Mouse (Mus musculus) stomach, postnatal 0 days (tissue): Measurements from ENCODE around the gene 4930412O13Rik. TPM values are rescaled to one million over a fixed set of nuclear protein-coding genes. Genes with fewer than 3 reads are reported as not detected.

Source experiments
- ATAC-seq: fragments of 200-750 bp; cut with Nextera tagmentation; 2 replicates; pipeline ENCODE4 v1.8.0; 2017; ENCODE audit not compliant: low FRiP score, low TSS enrichment
- DNase-seq: peaks from one replicate; pipeline ENCODE4 v3.0.0-alpha.2; 2016; ENCODE audit warnings: low spot score
- H3K27ac ChIP-seq: fragments of 300-500 bp; sonication (generic); replicated peaks from 2 replicates; pipeline ENCODE4 v1.5.1; 2014; ENCODE audit warnings: mild to moderate bottlenecking, control low read depth
- H3K27me3 ChIP-seq: fragments of 300-500 bp; sonication (generic); 2 replicates; pipeline ENCODE4 v1.6.1; 2014; ENCODE audit warnings: low read length; ENCODE audit not compliant: control insufficient read depth, insufficient read depth
- H3K36me3 ChIP-seq: fragments of 300-500 bp; sonication (generic); 2 replicates; pipeline ENCODE4 v1.6.1; 2014; ENCODE audit warnings: low read length, mixed read lengths; ENCODE audit not compliant: control insufficient read depth, insufficient read depth
- H3K4me1 ChIP-seq: fragments of 300-500 bp; sonication (generic); replicated peaks from 2 replicates; pipeline ENCODE4 v1.6.1; 2014; ENCODE audit warnings: antibody characterized with exemption; ENCODE audit not compliant: control insufficient read depth, insufficient read depth
- H3K4me2 ChIP-seq: fragments of 300-500 bp; sonication (generic); replicated peaks from 2 replicates; pipeline ENCODE4 v1.6.1; 2014; ENCODE audit warnings: low read depth, mild to moderate bottlenecking, control low read depth, moderate library complexity
- H3K4me3 ChIP-seq: fragments of 300-500 bp; sonication (generic); 2 replicates; pipeline ENCODE4 v1.5.1; 2014; ENCODE audit warnings: low read depth, low read length, control low read depth
- H3K9ac ChIP-seq: fragments of 300-500 bp; sonication (generic); 2 replicates; pipeline ENCODE4 v1.6.1; 2014; ENCODE audit warnings: mild to moderate bottlenecking, low read length, control low read depth, mixed read lengths
- H3K9me3 ChIP-seq: fragments of 300-500 bp; sonication (generic); 2 replicates; pipeline ENCODE4 v1.6.1; 2016; ENCODE audit warnings: low read length; ENCODE audit not compliant: control insufficient read depth
- CTCF ChIP-seq: IDR thresholded peaks from 2 replicates; pipeline ENCODE4 v1.5.1; 2016; ENCODE audit warnings: antibody characterized with exemption, low read depth, mild to moderate bottlenecking, moderate library complexity
- EP300 ChIP-seq: optimal IDR thresholded peaks from 2 replicates; pipeline ENCODE3; 2016; ENCODE audit warnings: antibody characterized with exemption
- WGBS: fragments of 180-500 bp; shearing (Covaris S2); extraction: QIAGEN DNeasy Blood & Tissue Kit; methylation state at CpG from one replicate; pipeline ENCODE4 v1.1.7; 2014; 5-methylcytosine and 5-hydroxymethylcytosine counted together
- polyA plus RNA-seq: library from polyadenylated mRNA; unstranded; fragments of >200 nt; fragmentation: Nextera tagmentation; extraction: Ambion mirVana; gene quantifications from 2 replicates; pipeline ENCODE4 v1.2.1, GENCODE M21; 2015

Gene 4930412O13Rik
- polyA plus RNA-seq, 1 experiment from 2014 or later, result not detected

DNA sequence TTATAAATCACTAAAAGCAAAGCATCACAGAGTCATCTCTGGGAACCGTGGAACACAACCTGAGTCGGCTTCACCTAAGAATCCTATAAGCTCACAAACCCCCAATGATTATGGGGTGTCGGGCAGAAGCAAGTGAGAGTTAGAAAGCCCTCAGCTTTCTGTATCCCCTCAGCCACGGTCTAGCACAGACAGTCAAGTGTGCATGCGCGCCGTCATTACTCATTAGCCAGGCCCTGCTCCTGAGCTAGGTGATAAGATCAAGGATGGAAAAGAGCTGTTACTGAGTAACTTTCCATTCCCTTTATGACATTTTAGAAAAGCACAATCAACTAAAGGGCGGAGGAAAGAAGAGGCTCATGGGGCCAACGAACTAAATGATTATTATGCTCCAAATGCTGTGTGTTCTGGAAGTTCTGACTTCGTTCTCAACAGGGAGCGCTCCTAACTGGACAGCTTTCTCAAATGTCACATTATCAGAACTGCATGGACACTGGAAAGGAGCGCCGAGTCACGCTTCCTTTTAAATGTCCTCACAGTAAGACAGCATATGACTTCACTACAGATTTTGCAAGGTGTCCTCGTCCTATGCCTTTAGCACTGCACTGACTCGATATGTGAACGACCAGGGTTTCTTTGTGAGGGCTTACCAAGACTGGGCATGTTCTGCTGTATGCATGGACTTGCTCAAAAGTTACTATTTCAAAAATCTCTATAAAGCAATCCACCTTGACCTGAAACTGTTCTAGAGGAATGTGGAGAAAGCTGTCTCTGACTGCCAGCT, 37.8 kb downstream of the 4930412O13Rik start:
- TF ChIP-seq EP300 (no peak), CTCF (no peak)
- Histone ChIP-seq H3K4me2 (0 out of 2 replicates have a peak overlapping the region, but pooled peaks have one; percentile 11), H3K27ac (peak overlapping the region; percentile 35; the same call in 1 of the 2 replicates), H3K9me3 (no peaks in the 10 kb centered on the region), H3K4me3 (no peak overlapping the region), H3K9ac (no peak overlapping the region), H3K36me3 (0 out of 2 replicates have a peak, but pooled peaks cover 2% of the 10 kb centered on the region), H3K27me3 (no peaks in the 10 kb centered on the region), H3K4me1 (no peaks in the 10 kb centered on the region)
- WGBS, result 62% methylated on average over 17 of the region's 17 CpGs
- DNase-seq (peak; percentile 59), ATAC-seq (peak; percentile 88)

DNA sequence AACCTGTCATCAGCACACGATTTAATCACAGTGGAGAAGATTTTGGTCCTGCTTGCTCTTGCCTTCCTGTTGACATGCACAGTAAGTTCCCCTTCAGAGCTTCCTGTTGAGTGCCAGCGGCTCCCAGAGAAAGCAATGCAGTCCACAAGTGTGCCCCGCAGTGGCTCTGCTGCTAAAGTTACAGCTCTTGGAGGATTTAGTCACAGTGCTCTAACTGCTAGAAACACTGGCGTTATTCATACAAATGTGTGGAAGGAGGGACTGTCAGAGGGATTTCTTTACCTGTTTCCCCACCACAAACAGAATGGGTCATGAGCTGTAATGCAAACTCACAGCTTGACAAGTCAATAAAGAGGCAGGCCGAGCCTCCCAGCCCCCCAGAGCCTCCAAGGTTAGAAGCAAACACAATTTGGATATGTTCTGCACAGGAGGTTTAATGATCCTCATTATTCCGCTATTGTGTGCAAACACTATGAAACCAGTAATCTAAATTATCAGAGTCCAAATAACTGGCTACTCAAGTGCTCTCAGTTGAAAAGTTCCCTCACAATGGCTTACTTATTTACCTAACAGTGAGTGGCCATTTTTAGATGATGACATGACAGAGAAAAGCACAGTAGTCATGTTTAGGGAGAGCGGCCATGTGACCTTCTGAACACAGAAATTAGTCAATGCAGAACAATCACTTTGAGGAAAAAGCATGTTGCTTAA, 45.3 kb downstream of the 4930412O13Rik start:
- Histone ChIP-seq H3K4me1 (no peaks in the 10 kb centered on the region), H3K4me2 (no peak overlapping the region), H3K9ac (no peak overlapping the region), H3K27me3 (no peaks in the 10 kb centered on the region), H3K27ac (no peak overlapping the region), H3K9me3 (no peaks in the 10 kb centered on the region), H3K4me3 (no peak overlapping the region), H3K36me3 (no peaks in the 10 kb centered on the region)
- TF ChIP-seq EP300, result no peak
- peak; percentile 12; the same call in 1 of the 2 replicates for TF ChIP-seq CTCF
- 0 out of 2 replicates have a peak, but pooled peaks have one; percentile 18 for ATAC-seq
- no peak for DNase-seq
- 47% methylated on average over 7 of the region's 7 CpGs for WGBS

DNA sequence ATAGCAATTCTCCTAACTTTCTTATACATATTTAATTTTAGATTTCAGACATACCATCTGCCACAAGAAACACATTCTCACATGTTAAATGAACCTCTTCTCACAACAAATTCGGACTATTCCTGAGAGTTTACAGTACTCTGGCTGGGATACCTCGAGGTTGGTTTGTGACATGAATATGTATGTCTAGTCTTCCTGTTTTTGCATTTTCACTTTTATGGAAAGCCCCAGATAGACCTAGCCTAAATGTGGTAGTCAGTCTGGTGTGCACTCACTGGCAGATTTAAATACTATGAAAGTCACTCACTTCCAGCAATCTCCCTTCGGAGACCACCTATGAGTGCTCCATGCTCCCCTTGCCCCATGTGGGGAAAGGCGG, 45.8 kb downstream of the 4930412O13Rik start:
- Histone ChIP-seq H3K4me3 (no peak overlapping the region), H3K4me2 (no peak overlapping the region), H3K9ac (no peak overlapping the region), H3K4me1 (no peaks in the 10 kb centered on the region), H3K27ac (no peak overlapping the region), H3K27me3 (no peaks in the 10 kb centered on the region), H3K9me3 (no peaks in the 10 kb centered on the region), H3K36me3 (no peaks in the 10 kb centered on the region)
- TF ChIP-seq EP300 (no peak), CTCF (no peak)
- WGBS, result 73% methylated on average over 4 of the region's 4 CpGs
- no peak for DNase-seq
- ATAC-seq, result no peak

Other genes starting within 250 kb of the 4930412O13Rik start
- gene 9230102O04Rik, start 8.3 kb downstream of the 4930412O13Rik start, polyA plus RNA-seq, result not detected in 2 replicates
- 7.5 and 8.9 TPM in 2 replicates for gene Gata3, start 8.8 kb downstream of the 4930412O13Rik start, polyA plus RNA-seq
- gene Taf3, start 167.3 kb downstream of the 4930412O13Rik start, polyA plus RNA-seq, result 4.7 and 4.9 TPM in 2 replicates
- gene Atp5c1, start 199.3 kb downstream of the 4930412O13Rik start, polyA plus RNA-seq, result 620 and 626 TPM in 2 replicates
- 15.4 and 16.2 TPM in 2 replicates for gene Kin, start 199.3 kb downstream of the 4930412O13Rik start, polyA plus RNA-seq